Mouse (Mus musculus) right cerebral cortex, postnatal 10 days (tissue): Measurements from ENCODE around the gene Btk.
"Not testable (repeated sequence)": the region's sequence is repeated elsewhere in the genome, so short reads cannot be mapped to it uniquely, and the experiment has no call there.

Source experiments
- DNase-seq, 2 experiments: peaks; one replicate each; pipeline ENCODE4 v3.0.0; 2021; ENCODE audit warnings: low spot score in 2 of 2

The Btk gene

DNA sequence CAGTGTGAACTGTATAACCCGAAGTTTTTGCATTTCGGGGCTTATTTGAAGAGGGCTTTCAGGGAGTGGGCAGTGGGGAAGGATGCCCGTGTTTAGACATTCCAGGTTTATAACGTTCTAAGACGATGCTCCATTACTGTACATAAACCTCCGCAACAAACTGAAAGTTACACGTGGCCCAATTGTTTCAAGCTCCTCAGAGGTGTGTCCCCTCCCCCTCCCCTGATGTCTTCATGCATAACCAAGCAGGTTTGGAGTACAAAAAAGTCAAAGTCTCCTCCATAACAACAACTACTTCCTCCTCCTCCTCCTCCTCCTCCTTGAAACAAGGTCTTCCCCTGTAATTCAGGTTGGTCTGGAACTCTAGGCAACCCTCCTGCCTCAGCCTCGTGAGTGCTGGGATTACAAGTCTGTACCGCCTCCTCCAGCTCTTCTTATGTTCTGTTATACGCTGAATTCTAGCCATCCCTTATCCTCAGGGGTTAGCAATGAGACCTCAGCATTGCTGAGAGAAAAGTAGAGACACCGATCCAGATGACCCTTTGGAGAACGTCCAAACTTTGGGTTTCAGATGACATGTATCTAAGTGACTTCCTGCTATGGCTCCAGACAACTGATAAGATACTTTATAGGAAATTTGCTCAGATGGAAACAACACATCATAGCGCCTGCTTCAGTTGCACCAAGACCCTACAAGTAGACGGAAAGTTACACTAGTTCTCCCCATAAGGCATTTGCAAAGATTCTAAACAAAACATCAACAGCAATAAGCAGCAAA, 2.7 kb downstream of the Btk start:
- no peak for DNase-seq

DNA sequence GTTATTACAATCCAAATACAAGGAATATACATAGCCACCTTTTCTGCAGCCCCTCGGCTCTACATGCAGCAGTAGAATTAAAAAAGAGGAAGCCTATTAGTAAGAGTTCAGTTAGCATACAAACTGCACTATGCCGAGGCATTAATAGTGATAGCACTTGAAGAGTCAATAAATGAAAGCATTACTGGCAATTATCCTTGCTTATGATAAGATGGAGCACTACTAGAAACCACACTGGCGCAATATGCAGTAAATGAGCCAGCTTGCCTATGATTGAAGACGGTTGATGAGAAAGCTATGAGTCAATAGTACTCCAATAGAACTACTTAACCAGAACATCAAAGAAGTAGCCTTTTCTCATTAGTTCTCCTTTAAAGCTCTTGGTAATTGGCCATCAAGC, 5.5 kb downstream of the Btk start:
- DNase-seq: no peak

DNA sequence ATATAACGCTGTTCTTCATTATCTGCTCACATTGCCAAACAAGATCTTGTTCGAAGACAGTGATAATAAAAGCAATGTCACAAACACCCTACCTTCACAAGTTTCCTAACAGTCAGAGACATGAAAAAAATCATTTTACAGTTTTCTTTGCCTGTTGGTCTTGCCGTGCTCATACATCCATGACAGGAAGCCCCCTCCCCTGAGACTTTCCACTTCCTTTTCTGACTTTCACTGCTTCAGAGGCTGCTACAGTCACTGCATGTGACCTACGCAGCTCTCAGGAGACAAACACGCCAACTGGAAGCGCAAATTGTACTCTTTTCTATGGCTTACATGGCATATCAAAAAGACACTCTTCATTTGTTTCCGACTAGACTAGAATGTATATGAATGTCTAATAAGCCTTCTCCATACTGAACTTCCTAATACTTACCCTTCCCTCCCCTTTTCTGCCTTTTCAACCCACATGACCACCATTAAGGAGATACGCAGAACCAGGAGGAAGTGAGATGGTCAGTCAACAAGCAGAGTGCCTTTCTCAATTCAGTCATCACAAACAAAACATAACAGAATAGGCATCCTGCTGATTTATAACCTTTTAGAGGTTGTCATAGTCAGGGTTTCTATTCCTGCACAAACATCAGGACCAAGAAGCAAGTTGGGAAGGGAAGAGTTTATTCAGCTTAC, 16.7 kb downstream of the Btk start:
- DNase-seq: no peak

- DNase-seq: no peak
Observed at GRCm38 (mm10) chrX:134564326-134564725, 19.0 kb downstream of the Btk start.

GRCm38 (mm10) chrX:134554425-134554824, 28.9 kb downstream of the Btk start:
- no peak for DNase-seq

GRCm38 (mm10) chrX:134553326-134553725, 30.0 kb downstream of the Btk start:
- DNase-seq: no peak

GRCm38 (mm10) chrX:134550903-134551302, 32.5 kb downstream of the Btk start:
- peak in 1 of 2 experiments; percentile 25 for DNase-seq

GRCm38 (mm10) chrX:134547330-134547729, 36.0 kb downstream of the Btk start:
- no peak for DNase-seq

DNA sequence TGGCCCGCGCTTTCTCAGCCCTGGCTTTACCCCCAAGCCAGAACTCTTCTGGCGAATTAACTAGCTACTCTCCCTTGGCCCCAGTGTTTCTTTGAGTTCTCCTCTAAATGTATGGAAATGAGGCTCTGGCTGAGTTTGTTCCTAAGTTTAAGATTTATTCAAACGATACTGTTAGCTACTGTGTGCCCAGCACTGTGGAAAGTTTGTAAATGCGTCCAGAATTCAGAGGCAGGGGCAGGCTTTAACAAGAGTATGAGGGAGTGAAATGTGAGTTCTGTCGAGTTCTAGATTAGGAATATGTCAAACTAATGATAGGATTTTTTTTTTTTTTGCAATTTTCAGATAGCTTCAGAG, 41.4 kb downstream of the Btk start:
- no peak for DNase-seq

DNA sequence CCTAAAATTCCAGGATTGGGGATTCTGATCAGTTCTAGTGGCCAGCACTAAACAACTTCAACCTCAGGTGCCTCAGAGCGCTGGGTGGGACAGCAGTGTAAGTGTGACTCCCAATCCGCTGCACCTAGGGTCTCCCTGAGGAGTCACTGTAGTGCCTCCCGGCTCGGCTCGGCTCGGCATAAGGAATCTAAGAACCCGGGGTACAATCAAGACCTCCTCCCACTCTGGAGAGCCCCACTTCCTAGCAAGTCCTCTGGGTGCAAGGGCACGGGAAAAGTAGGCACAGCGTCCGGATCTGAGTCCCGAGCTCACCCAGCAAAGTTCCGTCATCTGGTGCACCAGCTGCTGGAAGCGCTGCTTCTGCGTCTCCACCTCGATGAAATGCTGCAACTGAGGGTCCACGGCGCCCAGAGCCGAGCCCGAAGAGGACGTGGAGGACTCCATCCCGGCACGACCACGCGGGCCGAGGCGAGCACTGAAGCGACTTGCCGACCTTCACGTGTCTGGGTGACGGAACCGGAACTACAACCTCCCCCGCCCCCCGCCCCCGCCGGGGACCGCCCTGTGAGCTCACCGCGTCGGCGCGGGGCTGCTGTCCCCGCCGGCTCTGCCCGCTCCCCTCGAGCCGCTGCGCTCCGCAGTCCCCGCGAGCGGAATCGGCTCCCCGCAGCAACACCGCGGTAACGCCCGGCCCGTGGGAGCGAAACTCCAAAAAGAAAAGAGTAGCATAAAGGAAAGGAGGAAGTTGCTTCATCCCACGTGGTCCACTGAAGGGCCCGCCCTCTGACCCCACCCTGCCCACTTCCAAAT, 42.0 kb downstream of the Btk start, which contains the start of gene Timm8a1:
Timm8a1 (minus strand) TSS at position 721 of the 810 bp plus-strand sequence.
- peak; percentile 52 to 56 for DNase-seq

GRCm38 (mm10) chrX:134540414-134541135, 42.8 kb downstream of the Btk start:
- no peak for DNase-seq

DNA sequence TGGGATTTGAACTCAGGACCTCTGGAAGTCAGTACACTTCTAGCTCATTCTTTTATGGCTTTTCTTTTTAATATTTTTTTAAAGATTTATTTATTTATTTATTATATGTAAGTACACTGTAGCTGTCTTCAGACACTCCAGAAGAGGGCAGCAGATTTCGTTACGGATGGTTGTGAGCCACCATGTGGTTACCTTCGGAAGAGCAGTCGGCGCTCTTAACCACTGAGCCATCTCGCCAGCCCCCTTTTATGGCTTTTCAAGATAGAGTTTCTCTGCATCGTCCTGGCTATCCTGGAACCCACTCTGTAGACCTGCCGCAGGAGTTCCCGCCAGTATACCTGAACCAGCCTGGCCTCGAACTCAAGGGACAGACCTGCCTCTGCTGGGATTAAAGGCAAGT, 43.6 kb downstream of the Btk start:
- DNase-seq: not testable (repeated sequence)

DNA sequence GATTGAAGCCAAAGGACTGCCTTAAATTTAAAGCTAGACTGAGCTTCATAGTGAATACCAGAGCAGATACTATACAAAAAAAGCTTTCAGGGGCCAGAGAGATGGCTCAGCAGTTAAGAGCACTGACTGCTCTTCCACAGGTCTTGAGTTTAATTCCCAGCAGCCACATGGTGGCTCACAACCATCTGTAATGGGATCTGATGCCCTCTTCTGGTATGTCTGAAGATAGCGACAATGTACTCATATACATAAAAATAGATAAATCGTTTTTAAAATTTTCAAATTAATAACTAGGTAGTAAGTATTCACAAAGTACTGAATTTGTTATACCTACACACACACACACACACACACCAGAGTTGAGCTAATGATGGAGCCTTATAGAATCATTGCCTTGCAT, 50.0 kb downstream of the Btk start:
- no peak for DNase-seq

GRCm38 (mm10) chrX:134525260-134525659, 58.1 kb downstream of the Btk start:
- DNase-seq: no peak

GRCm38 (mm10) chrX:134523772-134524171, 59.6 kb downstream of the Btk start:
- no peak for DNase-seq

- DNase-seq: no peak
Observed at GRCm38 (mm10) chrX:134509473-134509872, 73.9 kb downstream of the Btk start.

DNA sequence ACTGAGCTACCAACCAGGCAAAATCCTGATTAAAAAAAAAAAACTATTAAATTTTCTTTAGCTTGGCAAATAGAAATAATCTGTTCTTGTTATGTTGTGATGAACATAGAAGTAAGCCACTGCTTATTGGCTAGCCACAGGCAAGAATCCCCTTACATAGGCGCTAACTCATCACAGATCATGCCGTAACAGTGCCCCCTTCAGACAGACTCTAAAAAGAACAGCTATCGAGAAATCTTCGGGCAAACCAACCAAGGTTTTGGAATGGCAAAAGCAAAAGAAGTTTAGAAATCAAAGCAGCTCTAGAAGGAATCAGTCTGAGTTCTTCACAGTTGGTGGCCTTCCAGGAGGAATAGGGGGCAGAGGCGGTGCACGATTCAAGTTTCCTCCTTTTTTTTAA, 75.4 kb downstream of the Btk start:
- no peak for DNase-seq

- no peak for DNase-seq
Observed at GRCm38 (mm10) chrX:134500651-134501050, 82.7 kb downstream of the Btk start.
